Comparison of ENCODE assay signal across 13 mouse cellular contexts in genomic region chr10:19779092-19779491, GRCm38 (mm10).
DNase-seq lines count a peak whose midpoint lies in the region; ATAC-seq lines count a peak whose summit lies in the region.
"Had no signal": no experiment of that assay in that cellular context is flagged by ENCODE, and none has a peak within 500 bp of the region (broad histone marks: within the 10 kb centered on the region; RNA-seq: fewer than 3 reads in every experiment).

No protein-coding gene starts in this region.

- peak; percentile 76 for ATAC-seq in forebrain, embryonic 16.5 days
- no peak for ATAC-seq in forebrain, embryonic 11.5 days (replicated peaks; ENCODE audit: low FRiP score)
- no peak for ATAC-seq in midbrain, embryonic 14.5 days (ENCODE audit: low FRiP score, low TSS enrichment)
- ATAC-seq in midbrain, embryonic 13.5 days, result no peak

- WGBS in forebrain, embryonic 16.5 days, result 54% methylated on average over 12 of the region's 12 CpGs
- WGBS in forebrain, embryonic 11.5 days, result 86% methylated on average over 12 of the region's 12 CpGs
- 83% methylated on average over 12 of the region's 12 CpGs for WGBS in midbrain, embryonic 14.5 days
- 87% methylated on average over 12 of the region's 12 CpGs for WGBS in midbrain, embryonic 13.5 days

- no peak for DNase-seq in forebrain, embryonic 11.5 days (ENCODE audit: low spot score)
- DNase-seq in midbrain, embryonic 14.5 days, result peak; percentile 8
- peak; percentile 13 for DNase-seq in layer of hippocampus, postnatal 10 days (ENCODE audit: low spot score in 2 of 2)
- peak; percentile 7 for DNase-seq in right cerebral cortex, postnatal 14 days
- no peak for DNase-seq in testis, postnatal 14 days (ENCODE audit: low spot score)
- no peak for DNase-seq in urinary bladder, postnatal 10 days (ENCODE audit: low spot score)
- DNase-seq: adrenal gland, postnatal 10 days; cerebellum, postnatal 25 days; kidney, adult 18-20 months had no signal

- no peaks in the 10 kb centered on the region for H3K36me3 ChIP-seq in forebrain, embryonic 16.5 days (ENCODE audit: control insufficient read depth, insufficient read depth)
- no peaks in the 10 kb centered on the region for H3K36me3 ChIP-seq in forebrain, embryonic 11.5 days (ENCODE audit: control insufficient read depth, insufficient read depth, low read length)
- no peaks in the 10 kb centered on the region for H3K36me3 ChIP-seq in midbrain, embryonic 14.5 days (ENCODE audit: control insufficient read depth, insufficient read depth, low read length)
- H3K36me3 ChIP-seq in midbrain, embryonic 13.5 days, result no peaks in the 10 kb centered on the region
- H3K36me3 ChIP-seq: limb, embryonic 15.5 days had no signal

- H3K4me1 ChIP-seq in forebrain, embryonic 16.5 days (replicated peaks; ENCODE audit: control insufficient read depth, insufficient read depth, low read length), result peaks cover 7% of the 10 kb centered on the region
- no peaks in the 10 kb centered on the region for H3K4me1 ChIP-seq in forebrain, embryonic 11.5 days (replicated peaks; ENCODE audit: control insufficient read depth, insufficient read depth, low read length)
- H3K4me1 ChIP-seq in midbrain, embryonic 14.5 days (ENCODE audit: control insufficient read depth, insufficient read depth, low read length), result no peaks in the 10 kb centered on the region
- no peaks in the 10 kb centered on the region for H3K4me1 ChIP-seq in midbrain, embryonic 13.5 days (replicated peaks)

- H3K9me3 ChIP-seq in forebrain, embryonic 16.5 days (ENCODE audit: control insufficient read depth, low read length), result no peaks in the 10 kb centered on the region
- no peaks in the 10 kb centered on the region for H3K9me3 ChIP-seq in forebrain, embryonic 11.5 days (ENCODE audit: control insufficient read depth, low read length)
- H3K9me3 ChIP-seq in midbrain, embryonic 14.5 days (ENCODE audit: control insufficient read depth, low read length), result no peaks in the 10 kb centered on the region
- no peaks in the 10 kb centered on the region for H3K9me3 ChIP-seq in midbrain, embryonic 13.5 days
- H3K9me3 ChIP-seq: limb, embryonic 15.5 days had no signal

- no peak overlapping the region for H3K4me3 ChIP-seq in forebrain, embryonic 16.5 days (replicated peaks; ENCODE audit: low read length)
- H3K4me3 ChIP-seq in forebrain, embryonic 11.5 days (ENCODE audit: low read depth, low read length), result no peak overlapping the region
- no peak overlapping the region for H3K4me3 ChIP-seq in midbrain, embryonic 14.5 days (replicated peaks; ENCODE audit: low read depth, low read length)
- H3K4me3 ChIP-seq in midbrain, embryonic 13.5 days (replicated peaks), result no peak overlapping the region
- H3K4me3 ChIP-seq: erythroblast, embryonic 14.5 days; limb, embryonic 15.5 days had no signal

- no peaks in the 10 kb centered on the region for H3K27me3 ChIP-seq in forebrain, embryonic 16.5 days (replicated peaks; ENCODE audit: control insufficient read depth, insufficient read depth, low read length)
- H3K27me3 ChIP-seq in forebrain, embryonic 11.5 days (ENCODE audit: control insufficient read depth, insufficient read depth, low read length), result no peaks in the 10 kb centered on the region
- no peaks in the 10 kb centered on the region for H3K27me3 ChIP-seq in midbrain, embryonic 14.5 days (ENCODE audit: control insufficient read depth, insufficient read depth, low read length)
- no peaks in the 10 kb centered on the region for H3K27me3 ChIP-seq in midbrain, embryonic 13.5 days
- H3K27me3 ChIP-seq: limb, embryonic 15.5 days had no signal

- H3K4me2 ChIP-seq in forebrain, embryonic 16.5 days (ENCODE audit: low read length), result no peak overlapping the region
- H3K4me2 ChIP-seq in forebrain, embryonic 11.5 days (ENCODE audit: low read depth, low read length, severe bottlenecking), result no peak overlapping the region
- no peak overlapping the region for H3K4me2 ChIP-seq in midbrain, embryonic 14.5 days (ENCODE audit: low read length)
- no peak overlapping the region for H3K4me2 ChIP-seq in midbrain, embryonic 13.5 days (replicated peaks)
- H3K4me2 ChIP-seq: limb, embryonic 15.5 days had no signal

- no peak overlapping the region for H3K27ac ChIP-seq in forebrain, embryonic 16.5 days (ENCODE audit: low read length)
- H3K27ac ChIP-seq in forebrain, embryonic 11.5 days (ENCODE audit: low read depth, low read length), result no peak overlapping the region
- H3K27ac ChIP-seq in midbrain, embryonic 14.5 days (replicated peaks; ENCODE audit: low read depth, low read length), result no peak overlapping the region
- no peak overlapping the region for H3K27ac ChIP-seq in midbrain, embryonic 13.5 days
- H3K27ac ChIP-seq: limb, embryonic 15.5 days had no signal

- no peak overlapping the region for H3K9ac ChIP-seq in forebrain, embryonic 16.5 days (replicated peaks; ENCODE audit: low read depth, low read length)
- H3K9ac ChIP-seq in forebrain, embryonic 11.5 days (ENCODE audit: low read length), result no peak overlapping the region
- H3K9ac ChIP-seq in midbrain, embryonic 14.5 days (replicated peaks; ENCODE audit: low read length), result no peak overlapping the region
- H3K9ac ChIP-seq in midbrain, embryonic 13.5 days (replicated peaks), result no peak overlapping the region
- H3K9ac ChIP-seq: limb, embryonic 15.5 days had no signal

Comparison
In these comparisons a context has a peak if more than half of its experiments do, and no peak if none do; other contexts are left out.
1. DNase-seq: peak in midbrain, embryonic 14.5 days (single experiment), layer of hippocampus, postnatal 10 days (2 of 2) and right cerebral cortex, postnatal 14 days (single experiment); none in forebrain, embryonic 11.5 days (single experiment), testis, postnatal 14 days (single experiment) and urinary bladder, postnatal 10 days (single experiment).